Mouse (Mus musculus): ENCODE measurements around the gene Cars2. TPM values are rescaled to one million over a fixed set of nuclear protein-coding genes. Genes with fewer than 3 reads are reported as not detected.
"Not testable (repeated sequence)": the region's sequence is repeated elsewhere in the genome, so short reads cannot be mapped to it uniquely, and the experiment has no call there.

Gene Cars2
- total RNA-seq, 2 experiments from 2014 or later, result 14.7 to 15.0 TPM

- DNase-seq, result no peak
These were observed 37.9 kb downstream of the Cars2 start for GRCm38 (mm10) chr8:11512711-11513110.

DNA sequence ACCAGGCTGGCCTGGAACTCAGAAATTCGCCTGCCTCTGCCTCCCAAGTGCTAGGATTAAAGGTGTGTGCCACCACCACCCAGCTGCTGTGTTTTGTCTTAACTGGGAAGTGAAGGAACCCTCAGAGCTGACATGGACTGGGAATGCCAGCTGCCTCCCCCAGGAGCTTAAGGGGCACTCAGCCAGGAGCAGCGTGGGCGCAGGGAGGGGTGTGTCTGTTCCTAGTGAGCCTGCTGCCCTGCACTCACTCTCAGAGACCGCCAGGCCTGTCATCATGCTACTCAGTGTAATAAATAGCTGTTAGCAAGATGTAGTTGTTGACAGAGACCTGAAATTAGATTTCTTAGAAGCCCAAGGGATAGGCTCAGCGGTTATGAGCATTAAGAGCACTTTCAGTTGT is 39.6 kb downstream of the Cars2 start:
- DNase-seq, result no peak

- no peak for DNase-seq
These were observed 41.7 kb downstream of the Cars2 start for GRCm38 (mm10) chr8:11508880-11509279.

DNA sequence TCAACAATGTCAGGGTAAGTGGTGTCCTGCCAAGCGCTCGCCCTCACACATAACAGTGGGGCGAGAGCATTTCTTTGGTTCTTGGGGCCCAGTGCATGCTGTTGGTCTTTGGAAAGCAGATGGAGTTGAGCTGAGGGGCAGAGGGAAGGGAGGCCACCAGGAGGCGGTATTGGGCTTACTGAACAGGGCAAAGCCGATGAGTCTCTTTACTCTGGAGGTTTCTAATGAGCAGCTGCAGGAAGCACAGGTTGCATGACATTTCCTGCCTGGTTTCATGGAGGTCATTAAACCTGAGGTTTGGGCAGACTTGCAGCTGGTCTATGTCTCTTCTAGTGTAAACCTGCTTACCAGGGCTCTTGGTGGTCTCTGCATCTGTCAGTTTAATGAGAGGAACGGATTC is 43.8 kb downstream of the Cars2 start:
- DNase-seq, result no peak

GRCm38 (mm10) chr8:11506074-11506473 is 44.5 kb downstream of the Cars2 start:
- no peak for DNase-seq

DNA sequence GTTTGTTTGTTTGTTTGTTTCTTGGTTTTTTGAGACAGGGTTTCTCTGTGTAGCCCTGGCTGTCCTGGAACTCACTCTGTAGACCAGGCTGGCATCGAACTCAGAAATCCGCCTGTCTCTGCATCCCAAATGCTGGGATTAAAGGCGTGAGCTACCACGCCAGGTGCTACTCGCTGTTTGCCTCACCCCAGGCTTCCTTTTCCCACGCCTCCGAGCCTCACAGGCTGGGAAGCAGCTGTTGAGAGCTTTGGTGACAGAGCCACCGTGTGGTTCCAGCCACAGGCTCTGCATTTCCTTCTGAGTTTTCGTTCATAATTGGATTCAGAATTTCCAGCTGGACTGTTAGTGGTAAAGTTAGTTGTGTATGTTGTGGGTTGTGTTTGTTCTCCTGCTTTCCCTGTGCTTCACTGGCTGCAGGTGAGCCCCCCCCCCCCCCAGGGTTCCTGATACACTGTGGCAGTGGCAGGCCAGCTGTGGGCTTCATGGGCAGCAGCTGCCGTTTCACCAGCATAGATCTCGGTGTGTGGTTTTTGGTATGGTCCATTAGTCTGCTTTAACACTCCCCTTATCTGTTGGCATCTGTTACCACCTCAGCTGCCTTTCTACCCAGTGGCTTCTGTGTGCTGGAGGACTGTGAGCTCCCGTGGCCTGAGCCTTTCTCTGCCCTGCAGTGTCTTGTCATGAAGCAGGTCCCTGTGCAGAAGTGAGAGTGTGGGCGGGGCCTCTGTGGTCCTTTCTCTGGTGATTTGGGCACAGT is 46.9 kb downstream of the Cars2 start:
- DNase-seq, result no peak

- no peak for DNase-seq
These were observed 51.6 kb downstream of the Cars2 start for GRCm38 (mm10) chr8:11498786-11499485.

GRCm38 (mm10) chr8:11498281-11498680 is 52.3 kb downstream of the Cars2 start:
- no peak for DNase-seq

- peak; percentile 91 for DNase-seq
These were observed 53.3 kb downstream of the Cars2 start, which contains the start of gene Naxd for GRCm38 (mm10) chr8:11497017-11497990. TSS of gene Naxd (plus strand) at chr8:11497506.

GRCm38 (mm10) chr8:11492340-11492739 is 58.2 kb downstream of the Cars2 start:
- not testable (repeated sequence) for DNase-seq

DNA sequence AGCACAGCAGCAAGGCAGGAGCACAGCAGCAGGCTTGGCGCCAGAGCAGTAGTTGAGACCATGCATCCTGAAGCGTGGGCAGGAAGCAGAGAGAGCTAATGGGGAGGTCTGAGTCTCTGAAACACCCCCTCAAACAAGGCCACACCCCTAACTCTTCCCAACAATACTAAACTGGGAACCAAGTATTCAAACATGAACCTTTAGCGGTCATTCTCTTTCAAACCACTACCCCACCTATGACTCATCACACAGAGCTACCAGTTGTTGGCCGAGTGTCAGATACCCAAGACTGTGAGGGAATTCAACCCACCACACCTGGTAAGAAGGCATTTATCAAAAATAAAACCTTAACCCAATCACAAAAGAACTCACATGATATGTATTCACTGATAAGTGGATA is 63.4 kb downstream of the Cars2 start:
- DNase-seq, result no peak

DNA sequence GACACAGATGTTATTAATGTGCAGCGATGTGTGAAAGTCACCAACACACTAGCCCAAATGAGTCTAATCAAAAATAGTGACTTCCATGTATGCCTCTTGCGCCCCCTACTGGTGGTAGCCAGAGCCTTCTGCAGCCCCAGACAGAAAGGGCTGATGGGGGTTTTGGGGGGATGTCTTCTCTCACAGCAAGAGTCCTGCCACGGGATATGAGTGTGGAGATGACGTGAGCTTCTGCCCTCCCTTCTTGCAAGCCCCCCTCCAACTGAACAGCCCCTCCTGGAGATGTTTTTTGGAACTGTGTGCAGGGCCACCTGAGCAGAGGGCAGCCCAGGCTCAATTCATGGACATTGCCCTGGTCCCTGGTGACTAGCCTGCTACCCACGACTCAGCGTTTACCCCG is 64.4 kb downstream of the Cars2 start:
- no peak for DNase-seq

- DNase-seq, result no peak
These were observed 68.0 kb downstream of the Cars2 start for GRCm38 (mm10) chr8:11482537-11482936.

GRCm38 (mm10) chr8:11481876-11482275 is 68.7 kb downstream of the Cars2 start:
- DNase-seq, result no peak

- no peak for DNase-seq
These were observed 71.0 kb downstream of the Cars2 start for GRCm38 (mm10) chr8:11479591-11479990.

DNA sequence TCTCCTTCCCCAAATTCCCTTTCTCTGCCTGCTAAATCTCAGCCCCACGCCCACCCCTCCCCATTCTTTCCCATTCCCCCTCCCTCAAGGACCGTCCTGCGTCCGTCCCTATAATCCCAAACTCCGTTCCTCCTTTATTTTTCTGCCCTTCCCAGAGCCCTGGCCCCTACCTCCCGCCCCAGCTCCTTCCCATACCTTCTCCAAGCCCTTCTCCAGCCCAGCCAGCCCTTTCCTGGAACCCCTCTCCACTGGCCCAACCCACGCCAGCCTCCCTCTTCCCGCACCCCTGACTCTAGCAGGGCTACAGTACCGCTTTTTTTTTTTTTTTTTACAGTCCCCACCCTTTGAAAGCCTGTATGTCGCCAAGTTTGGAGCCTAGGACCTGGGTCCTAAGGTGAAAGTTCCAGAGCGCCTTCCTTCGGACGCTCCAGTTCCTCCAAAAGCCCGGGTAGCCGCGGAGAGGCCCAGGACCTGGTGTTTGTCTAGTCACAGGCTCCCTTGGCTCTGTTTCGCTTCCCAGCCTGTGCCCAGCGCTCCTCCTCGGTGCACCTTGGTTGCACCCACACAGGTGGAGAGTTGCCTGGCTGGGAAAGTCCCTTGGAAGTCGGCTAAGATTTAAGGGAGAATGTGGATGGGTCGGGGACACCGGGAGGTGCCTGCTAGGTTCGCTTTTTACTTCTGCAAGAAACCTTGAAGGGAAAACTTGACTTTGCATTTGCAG is 71.6 kb downstream of the Cars2 start:
- no peak for DNase-seq

DNA sequence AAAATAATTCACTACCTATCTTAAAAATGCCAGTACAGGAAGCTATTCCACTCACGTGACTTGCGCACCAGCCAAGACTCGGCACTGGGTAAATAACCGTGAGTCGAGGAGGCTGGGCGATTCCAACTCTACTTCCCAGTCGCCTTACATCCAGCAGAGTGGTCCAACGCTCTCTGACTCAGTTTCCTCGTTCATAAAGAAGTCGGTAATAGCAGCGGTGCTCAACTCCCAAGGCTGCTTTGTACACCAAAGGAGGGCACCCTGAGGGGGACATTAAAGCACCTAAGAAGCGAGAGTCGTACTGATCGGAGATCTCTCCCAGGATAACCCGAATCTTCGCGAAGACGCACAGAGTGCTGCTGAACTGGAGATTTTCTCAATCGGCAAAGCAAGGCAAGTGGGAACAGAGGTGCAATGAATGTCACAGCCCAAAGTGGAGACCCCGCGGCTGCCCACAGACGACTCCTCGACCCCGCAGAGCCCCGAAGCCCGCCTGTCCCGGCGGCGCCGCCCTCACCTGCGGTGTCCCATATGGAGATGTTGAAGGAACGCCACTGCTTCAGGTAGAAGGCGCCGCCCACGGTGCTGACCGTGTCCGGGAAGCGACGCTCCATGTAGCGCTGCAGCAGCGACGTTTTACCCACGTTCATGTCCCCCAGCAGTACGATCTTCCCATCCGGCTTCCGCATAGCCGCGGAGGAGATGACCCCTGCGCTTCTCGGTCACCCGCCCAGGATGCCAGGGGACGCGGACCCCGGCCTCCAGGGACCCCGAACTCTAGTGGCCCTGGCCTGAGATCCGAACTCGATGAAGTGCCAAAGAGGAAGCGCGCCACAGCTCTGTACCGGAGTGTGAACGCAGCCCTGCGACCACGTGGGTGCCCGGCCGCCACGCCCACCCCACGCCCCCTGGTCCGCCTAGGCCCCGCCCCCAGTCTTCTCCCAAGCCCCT is 72.5 kb downstream of the Cars2 start, which contains the start of gene Rab20:
Rab20 (minus strand) TSS at position 900 of the 951 bp plus-strand sequence.
- peak; percentile 46 for DNase-seq

- DNase-seq, result no peak
These were observed 73.4 kb downstream of the Cars2 start for GRCm38 (mm10) chr8:11477178-11477553.

GRCm38 (mm10) chr8:11476338-11477177 is 74.0 kb downstream of the Cars2 start:
- peak; percentile 32 for DNase-seq

GRCm38 (mm10) chr8:11475876-11476275 is 74.7 kb downstream of the Cars2 start:
- DNase-seq, result no peak

Data from gastrocnemius, postnatal 25 days (tissue).